Mouse (Mus musculus) E14TG2a.4 (cell line): ENCODE measurements around the gene Ddah2.

Experiments
- CTCF ChIP-seq: conservative IDR thresholded peaks from 2 replicates; pipeline ENCODE4 v1.5.1; 2014; ENCODE audit warnings: low read length
- NANOG ChIP-seq: IDR thresholded peaks from 2 replicates; pipeline ENCODE4 v1.6.1; 2014; ENCODE audit warnings: borderline replicate concordance, low read length, mixed read lengths
- POU5F1 ChIP-seq: IDR thresholded peaks from 2 replicates; pipeline ENCODE4 v1.6.1; 2014; ENCODE audit warnings: low read length, borderline replicate concordance

GRCm38 (mm10) chr17:35023756-35024155 lies 35.1 kb upstream of the Ddah2 start:
- no peak for TF ChIP-seq CTCF
- TF ChIP-seq POU5F1, result no peak
- TF ChIP-seq NANOG, result no peak
